Mouse (Mus musculus): ENCODE data around the gene Cxcl13. TPM values are rescaled to one million over a fixed set of nuclear protein-coding genes. Genes with fewer than 3 reads are reported as not detected.

Cxcl13 gene
- not detected in 2 replicates for polyA plus RNA-seq (2014; fragmentation: Nextera tagmentation; extraction: Ambion mirVana)

GRCm38 (mm10) chr5:95956651-95957050 is at the start of gene Cxcl13:
Gene Cxcl13, plus strand, starts transcription at chr5:95956951.
- H3K4me1 ChIP-seq (ENCODE audit: control insufficient read depth, insufficient read depth, low read length), result no peaks in the 10 kb centered on the region
- no peaks in the 10 kb centered on the region for H3K9me3 ChIP-seq (ENCODE audit: control insufficient read depth, low read length)
- no peak within 1 kb of the TSS for H3K4me3 ChIP-seq (ENCODE audit: low read depth, low read length)
- H3K36me3 ChIP-seq (ENCODE audit: control insufficient read depth, insufficient read depth, low read length), result no peaks in the 10 kb centered on the region
- no peak within 1 kb of the TSS for H3K9ac ChIP-seq (ENCODE audit: low read length)
- no peak within 1 kb of the TSS for H3K27ac ChIP-seq (replicated peaks; ENCODE audit: low read depth, low read length)
- no peak for DNase-seq (ENCODE audit: low spot score)
- no peaks in the 10 kb centered on the region for H3K27me3 ChIP-seq (ENCODE audit: control insufficient read depth, insufficient read depth, low read length)
- H3K4me2 ChIP-seq (ENCODE audit: low read depth, severe bottlenecking), result no peak within 1 kb of the TSS
- ATAC-seq (ENCODE audit: insufficient number of reproducible peaks, low FRiP score, low TSS enrichment, low read depth), result no peak
- WGBS, result 50% methylated on average over 5 of the region's 5 CpGs

GRCm38 (mm10) chr5:95911006-95911405 is 45.7 kb upstream of the Cxcl13 start:
- Histone ChIP-seq H3K4me1 (ENCODE audit: control insufficient read depth, insufficient read depth, low read length) (no peaks in the 10 kb centered on the region), H3K4me3 (ENCODE audit: low read depth, low read length) (no peak overlapping the region), H3K9ac (ENCODE audit: low read length) (no peak overlapping the region), H3K36me3 (ENCODE audit: control insufficient read depth, insufficient read depth, low read length) (no peaks in the 10 kb centered on the region), H3K27me3 (ENCODE audit: control insufficient read depth, insufficient read depth, low read length) (no peaks in the 10 kb centered on the region), H3K9me3 (ENCODE audit: control insufficient read depth, low read length) (no peaks in the 10 kb centered on the region), H3K4me2 (ENCODE audit: low read depth, severe bottlenecking) (no peak overlapping the region), H3K27ac (replicated peaks; ENCODE audit: low read depth, low read length) (no peak overlapping the region)
- ATAC-seq (ENCODE audit: insufficient number of reproducible peaks, low FRiP score, low TSS enrichment, low read depth) (no peak), DNase-seq (ENCODE audit: low spot score) (no peak)
- WGBS, result 83% methylated on average over 1 of the region's 1 CpGs

DNA sequence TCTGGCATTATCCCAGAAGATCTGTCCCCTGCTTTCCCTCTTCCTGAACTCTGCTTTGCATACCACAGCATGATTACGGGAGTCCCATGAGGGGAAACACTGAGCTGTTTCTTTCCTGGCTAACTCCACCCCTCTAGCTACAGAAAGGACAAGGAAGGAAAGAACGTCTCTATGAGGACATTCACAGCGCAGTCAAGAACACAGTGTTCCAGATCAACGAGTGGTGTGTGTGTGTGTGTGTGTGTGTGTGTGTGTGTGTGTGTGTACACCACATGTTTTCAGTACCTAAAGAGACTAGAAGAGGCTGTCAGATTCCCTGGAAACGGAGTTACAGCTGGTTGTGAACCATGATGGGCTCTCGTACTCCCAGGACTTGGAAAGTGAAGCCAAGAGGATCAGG is 38.3 kb upstream of the Cxcl13 start:
- no peak overlapping the region for H3K4me3 ChIP-seq (ENCODE audit: low read depth, low read length)

DNA sequence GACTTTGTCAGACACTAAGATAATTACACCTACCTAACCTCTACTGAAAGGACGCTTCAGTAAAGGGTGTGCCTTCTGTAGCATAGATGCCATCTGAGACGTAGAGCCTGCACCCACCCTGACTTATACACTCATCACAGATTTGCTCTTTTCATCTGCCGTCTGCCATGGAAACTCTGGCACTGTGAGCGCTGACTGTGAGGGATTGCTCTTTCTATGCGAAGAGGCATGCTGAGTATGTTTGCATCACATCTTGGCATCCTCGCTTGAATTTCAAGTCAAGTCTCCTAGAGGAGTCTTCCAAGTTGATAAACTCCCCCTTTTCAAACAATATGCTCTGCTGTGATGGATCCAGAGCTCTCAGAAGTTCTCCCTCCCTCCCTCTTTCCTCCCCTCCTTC is 32.7 kb upstream of the Cxcl13 start:
- no peaks in the 10 kb centered on the region for H3K9me3 ChIP-seq (ENCODE audit: control insufficient read depth, low read length)
- no peak for DNase-seq (ENCODE audit: low spot score)
- no peak for ATAC-seq (ENCODE audit: insufficient number of reproducible peaks, low FRiP score, low TSS enrichment, low read depth)
- H3K27me3 ChIP-seq (ENCODE audit: control insufficient read depth, insufficient read depth, low read length), result no peaks in the 10 kb centered on the region
- no peaks in the 10 kb centered on the region for H3K36me3 ChIP-seq (ENCODE audit: control insufficient read depth, insufficient read depth, low read length)
- no peak overlapping the region for H3K9ac ChIP-seq (ENCODE audit: low read length)
- H3K4me3 ChIP-seq (ENCODE audit: low read depth, low read length), result no peak overlapping the region
- no peak overlapping the region for H3K27ac ChIP-seq (replicated peaks; ENCODE audit: low read depth, low read length)
- H3K4me2 ChIP-seq (ENCODE audit: low read depth, severe bottlenecking), result no peak overlapping the region
- 79% methylated on average over 6 of the region's 6 CpGs for WGBS
- no peaks in the 10 kb centered on the region for H3K4me1 ChIP-seq (ENCODE audit: control insufficient read depth, insufficient read depth, low read length)

More for the DNA sequence above, 38.3 kb upstream of the Cxcl13 start:
- Histone ChIP-seq H3K36me3 (ENCODE audit: control insufficient read depth, insufficient read depth, low read length) (no peaks in the 10 kb centered on the region), H3K4me2 (ENCODE audit: low read depth, severe bottlenecking) (no peak overlapping the region), H3K9me3 (ENCODE audit: control insufficient read depth, low read length) (no peaks in the 10 kb centered on the region), H3K27ac (replicated peaks; ENCODE audit: low read depth, low read length) (no peak overlapping the region), H3K27me3 (ENCODE audit: control insufficient read depth, insufficient read depth, low read length) (no peaks in the 10 kb centered on the region), H3K9ac (ENCODE audit: low read length) (no peak overlapping the region), H3K4me1 (ENCODE audit: control insufficient read depth, insufficient read depth, low read length) (no peaks in the 10 kb centered on the region)
- WGBS, result 82% methylated on average over 6 of the region's 6 CpGs
- no peak for ATAC-seq (ENCODE audit: insufficient number of reproducible peaks, low FRiP score, low TSS enrichment, low read depth)
- DNase-seq (ENCODE audit: low spot score), result no peak

- no peak overlapping the region for H3K4me2 ChIP-seq (ENCODE audit: low read depth, severe bottlenecking)
- no peaks in the 10 kb centered on the region for H3K27me3 ChIP-seq (ENCODE audit: control insufficient read depth, insufficient read depth, low read length)
- H3K4me3 ChIP-seq (ENCODE audit: low read depth, low read length), result no peak overlapping the region
- no peaks in the 10 kb centered on the region for H3K4me1 ChIP-seq (ENCODE audit: control insufficient read depth, insufficient read depth, low read length)
- no peaks in the 10 kb centered on the region for H3K36me3 ChIP-seq (ENCODE audit: control insufficient read depth, insufficient read depth, low read length)
- no peak overlapping the region for H3K27ac ChIP-seq (replicated peaks; ENCODE audit: low read depth, low read length)
- 88% methylated on average over 10 of the region's 10 CpGs for WGBS
- no peak for DNase-seq (ENCODE audit: low spot score)
- ATAC-seq (ENCODE audit: insufficient number of reproducible peaks, low FRiP score, low TSS enrichment, low read depth), result no peak
- H3K9me3 ChIP-seq (ENCODE audit: control insufficient read depth, low read length), result no peaks in the 10 kb centered on the region
- no peak overlapping the region for H3K9ac ChIP-seq (ENCODE audit: low read length)
Observed at GRCm38 (mm10) chr5:95925204-95925930, 31.4 kb upstream of the Cxcl13 start.

DNA sequence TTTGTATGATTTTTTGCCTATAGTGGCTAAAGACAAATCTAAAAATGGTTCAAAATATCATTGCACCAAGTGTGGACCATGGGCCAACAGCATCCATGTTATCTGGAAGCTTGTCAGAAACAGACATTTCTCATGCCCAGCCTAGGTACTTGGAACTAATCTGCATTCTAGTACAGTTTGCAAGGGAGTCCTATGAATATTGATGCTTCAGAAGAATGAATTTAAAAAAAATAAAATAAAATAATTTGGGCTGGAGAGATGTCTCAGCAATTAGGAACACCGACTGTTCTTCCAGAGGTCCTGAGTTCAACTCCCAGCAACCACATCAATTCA is 30.9 kb upstream of the Cxcl13 start:
- no peak overlapping the region for H3K4me2 ChIP-seq (ENCODE audit: low read depth, severe bottlenecking)
- H3K36me3 ChIP-seq (ENCODE audit: control insufficient read depth, insufficient read depth, low read length), result no peaks in the 10 kb centered on the region
- no peaks in the 10 kb centered on the region for H3K4me1 ChIP-seq (ENCODE audit: control insufficient read depth, insufficient read depth, low read length)
- H3K27ac ChIP-seq (replicated peaks; ENCODE audit: low read depth, low read length), result no peak overlapping the region
- no peaks in the 10 kb centered on the region for H3K9me3 ChIP-seq (ENCODE audit: control insufficient read depth, low read length)
- DNase-seq (ENCODE audit: low spot score) (no peak), ATAC-seq (ENCODE audit: insufficient number of reproducible peaks, low FRiP score, low TSS enrichment, low read depth) (no peak)
- H3K4me3 ChIP-seq (ENCODE audit: low read depth, low read length), result no peak overlapping the region
- H3K9ac ChIP-seq (ENCODE audit: low read length), result no peak overlapping the region
- 84% methylated on average over 1 of the region's 1 CpGs for WGBS
- H3K27me3 ChIP-seq (ENCODE audit: control insufficient read depth, insufficient read depth, low read length), result no peaks in the 10 kb centered on the region

DNA sequence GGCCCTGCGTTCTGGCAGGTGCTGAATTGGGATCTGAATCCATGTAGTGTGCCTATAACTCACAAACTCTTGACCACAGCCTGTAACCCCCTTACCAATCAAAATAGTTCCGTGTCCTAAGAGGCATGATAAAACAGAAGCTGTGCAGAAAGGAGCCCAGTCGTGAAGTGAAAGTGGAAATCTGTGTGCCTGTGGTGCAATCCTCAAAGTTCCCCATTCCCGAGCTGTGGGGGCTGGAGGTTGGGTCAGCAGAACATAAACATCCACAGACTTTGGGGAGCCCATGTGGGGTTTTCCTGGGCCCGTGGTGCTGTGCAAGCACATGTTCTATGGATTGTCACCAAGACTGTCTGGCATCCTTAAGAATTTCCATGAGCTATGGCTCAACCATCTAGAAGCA is 21.7 kb upstream of the Cxcl13 start:
- 83% methylated on average over 5 of the region's 5 CpGs for WGBS
- no peak for DNase-seq (ENCODE audit: low spot score)
- no peaks in the 10 kb centered on the region for H3K4me1 ChIP-seq (ENCODE audit: control insufficient read depth, insufficient read depth, low read length)
- H3K27me3 ChIP-seq (ENCODE audit: control insufficient read depth, insufficient read depth, low read length), result no peaks in the 10 kb centered on the region
- H3K27ac ChIP-seq (replicated peaks; ENCODE audit: low read depth, low read length), result no peak overlapping the region
- H3K36me3 ChIP-seq (ENCODE audit: control insufficient read depth, insufficient read depth, low read length), result no peaks in the 10 kb centered on the region
- H3K4me3 ChIP-seq (ENCODE audit: low read depth, low read length), result no peak overlapping the region
- no peak for ATAC-seq (ENCODE audit: insufficient number of reproducible peaks, low FRiP score, low TSS enrichment, low read depth)
- H3K9me3 ChIP-seq (ENCODE audit: control insufficient read depth, low read length), result no peaks in the 10 kb centered on the region
- H3K4me2 ChIP-seq (ENCODE audit: low read depth, severe bottlenecking), result no peak overlapping the region
- no peak overlapping the region for H3K9ac ChIP-seq (ENCODE audit: low read length)

GRCm38 (mm10) chr5:95936068-95936467 is 20.7 kb upstream of the Cxcl13 start:
- Histone ChIP-seq H3K4me3 (ENCODE audit: low read depth, low read length) (no peak overlapping the region), H3K4me1 (ENCODE audit: control insufficient read depth, insufficient read depth, low read length) (no peaks in the 10 kb centered on the region), H3K27ac (replicated peaks; ENCODE audit: low read depth, low read length) (no peak overlapping the region), H3K9ac (ENCODE audit: low read length) (no peak overlapping the region), H3K4me2 (ENCODE audit: low read depth, severe bottlenecking) (no peak overlapping the region), H3K36me3 (ENCODE audit: control insufficient read depth, insufficient read depth, low read length) (no peaks in the 10 kb centered on the region), H3K27me3 (ENCODE audit: control insufficient read depth, insufficient read depth, low read length) (no peaks in the 10 kb centered on the region), H3K9me3 (ENCODE audit: control insufficient read depth, low read length) (no peaks in the 10 kb centered on the region)
- DNase-seq (ENCODE audit: low spot score) (no peak), ATAC-seq (ENCODE audit: insufficient number of reproducible peaks, low FRiP score, low TSS enrichment, low read depth) (no peak)
- 35% methylated on average over 5 of the region's 5 CpGs for WGBS

- 71% methylated on average over 2 of the region's 2 CpGs for whole genome bisulfite sequencing
- Histone ChIP-seq H3K27ac (replicated peaks; ENCODE audit: low read depth, low read length) (no peak overlapping the region), H3K4me2 (ENCODE audit: low read depth, severe bottlenecking) (no peak overlapping the region), H3K9ac (ENCODE audit: low read length) (no peak overlapping the region), H3K9me3 (ENCODE audit: control insufficient read depth, low read length) (no peaks in the 10 kb centered on the region), H3K36me3 (ENCODE audit: control insufficient read depth, insufficient read depth, low read length) (no peaks in the 10 kb centered on the region), H3K27me3 (ENCODE audit: control insufficient read depth, insufficient read depth, low read length) (no peaks in the 10 kb centered on the region), H3K4me1 (ENCODE audit: control insufficient read depth, insufficient read depth, low read length) (no peaks in the 10 kb centered on the region), H3K4me3 (ENCODE audit: low read depth, low read length) (no peak overlapping the region)
- DNase-seq (ENCODE audit: low spot score) (no peak), ATAC-seq (ENCODE audit: insufficient number of reproducible peaks, low FRiP score, low TSS enrichment, low read depth) (no peak)
Observed at GRCm38 (mm10) chr5:95937129-95937528, 19.6 kb upstream of the Cxcl13 start.

All from limb, embryonic 11.5 days (tissue).